Mouse (Mus musculus) adrenal gland (tissue): ENCODE measurements around the gene 9930104L06Rik.
"Not testable (repeated sequence)": the region's sequence is repeated elsewhere in the genome, so short reads cannot be mapped to it uniquely, and the experiment has no call there.

ENCODE experiments used
- intact Hi-C: fragments of 180-260 bp; cut with DNase I; formaldehyde crosslinking; loops from one replicate; pipeline ENCODE4 v1.15.1; 2025
- long read RNA-seq, 2 experiments: library from polyadenylated mRNA; unstranded; transcript quantifications; one replicate each; pipeline ENCODE4 v2.0.0; 2020; ENCODE audit warnings: borderline replicate concordance in 1 of 2; ENCODE audit not compliant: insufficient replicate concordance in 1 of 2

Gene 9930104L06Rik
- long read RNA-seq, experiment 1, partial matches to known transcripts: 0 of 2 reads
- long read RNA-seq, experiment 1, other reads (novel, unspliced or antisense): 2 of 2 reads
- long read RNA-seq, experiment 2, partial matches to known transcripts: 0 of 4 reads
- long read RNA-seq, experiment 2, other reads (novel, unspliced or antisense): 0 of 4 reads

DNA sequence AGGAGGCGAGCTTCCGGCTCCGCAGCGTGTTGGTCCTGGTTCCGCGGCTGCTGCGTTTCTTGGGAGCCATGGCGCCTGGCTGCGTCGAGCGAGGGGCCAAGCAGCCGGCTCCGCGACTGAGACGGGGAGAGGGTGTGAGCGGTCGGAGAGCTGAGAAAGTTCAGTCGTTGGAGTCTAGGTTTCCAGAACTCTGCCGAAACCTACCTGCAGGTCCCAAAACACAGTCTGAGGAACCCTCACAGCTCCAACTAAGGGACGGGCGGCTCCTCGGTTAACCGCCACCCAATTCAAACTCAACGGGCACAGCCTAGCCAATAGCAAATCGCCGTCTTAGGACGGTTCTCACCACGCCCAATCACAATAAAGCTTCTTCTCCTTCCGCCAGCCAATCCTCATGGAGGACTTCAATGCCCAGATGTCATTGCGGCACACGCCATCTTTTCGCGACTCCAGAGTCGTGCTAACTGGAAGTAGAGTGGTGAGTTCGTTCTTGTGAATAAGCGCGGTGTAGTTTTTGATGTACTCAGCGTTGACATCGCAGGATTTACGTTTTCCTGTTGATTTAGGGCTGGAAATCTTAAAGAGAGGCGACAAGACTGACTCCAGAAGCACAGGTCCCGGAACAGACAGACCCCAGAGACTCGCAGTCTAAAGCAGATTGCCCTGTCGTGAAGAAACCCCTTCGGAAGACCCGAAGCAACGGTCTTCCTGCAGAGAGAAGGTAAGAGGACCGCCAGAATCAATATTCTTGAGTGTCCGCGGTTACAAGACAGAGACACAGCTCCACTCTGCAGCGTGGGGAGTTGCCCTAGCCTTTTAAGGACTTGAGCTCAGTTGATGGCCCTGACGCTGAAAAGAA is at the start of gene 9930104L06Rik:
9930104L06Rik (plus strand) TSS at position 436 of the 859 bp plus-strand sequence.
- intact Hi-C loops: no loop called here

DNA sequence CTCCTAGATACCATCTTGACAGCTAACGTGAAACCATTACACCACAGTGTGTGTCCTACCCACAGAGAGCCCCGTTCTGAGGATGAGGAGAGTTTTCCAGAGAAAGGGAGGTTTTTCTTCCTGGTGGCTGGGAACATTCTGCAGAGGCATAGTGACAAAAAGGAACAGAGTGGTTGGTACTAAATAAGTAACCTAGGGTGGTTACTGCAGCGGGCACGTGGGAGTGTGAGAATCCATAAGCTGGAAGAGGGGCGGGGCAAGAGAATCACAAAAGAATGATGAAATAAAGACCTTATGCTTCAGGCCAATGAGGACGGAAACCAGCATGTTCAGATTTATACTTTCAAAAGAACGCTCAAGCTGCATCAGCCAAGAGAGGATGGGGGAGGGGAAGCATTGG is 48.1 kb upstream of the 9930104L06Rik start:
- intact Hi-C loops: no loop called here

DNA sequence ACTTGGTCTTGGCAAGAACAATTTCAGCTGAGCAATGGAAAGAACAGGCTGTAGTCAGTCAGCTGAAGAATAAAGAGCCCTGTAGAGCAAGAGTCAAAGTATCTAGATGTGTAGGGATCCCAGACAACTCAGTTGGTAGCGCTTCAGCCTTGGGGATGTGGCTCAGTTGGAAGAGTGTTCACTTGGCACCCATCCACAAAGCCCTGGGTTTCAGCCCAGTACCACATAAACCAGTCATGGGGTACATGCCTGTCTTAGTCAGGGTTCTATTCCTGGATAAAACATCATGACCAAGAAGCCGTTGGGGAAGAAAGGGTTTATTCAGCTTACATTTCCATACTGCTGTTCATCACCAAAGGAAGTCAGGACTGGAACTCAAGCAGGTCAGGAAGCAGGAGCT is 46.9 kb upstream of the 9930104L06Rik start:
- intact Hi-C loops: no loop called here

DNA sequence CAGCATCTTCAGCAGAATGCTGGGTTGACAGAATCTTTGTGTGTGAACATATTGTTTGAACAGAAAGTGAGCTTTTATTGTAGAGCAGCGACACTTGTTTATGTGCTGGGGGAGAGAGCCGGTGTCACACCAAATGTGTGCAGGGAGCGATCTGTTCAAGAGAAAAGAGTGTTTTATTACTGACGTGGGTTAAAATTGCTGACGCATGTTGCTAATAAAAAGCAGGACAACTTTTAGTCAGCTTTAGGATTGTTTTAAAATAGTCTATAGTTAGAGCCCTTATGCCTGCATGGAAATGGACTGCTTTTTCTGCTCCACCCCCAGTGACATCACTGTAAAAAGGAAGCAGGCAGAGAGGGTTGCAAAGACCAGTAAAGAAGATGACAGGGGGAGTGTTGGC is 46.0 kb upstream of the 9930104L06Rik start:
- intact Hi-C loops: no loop called here

DNA sequence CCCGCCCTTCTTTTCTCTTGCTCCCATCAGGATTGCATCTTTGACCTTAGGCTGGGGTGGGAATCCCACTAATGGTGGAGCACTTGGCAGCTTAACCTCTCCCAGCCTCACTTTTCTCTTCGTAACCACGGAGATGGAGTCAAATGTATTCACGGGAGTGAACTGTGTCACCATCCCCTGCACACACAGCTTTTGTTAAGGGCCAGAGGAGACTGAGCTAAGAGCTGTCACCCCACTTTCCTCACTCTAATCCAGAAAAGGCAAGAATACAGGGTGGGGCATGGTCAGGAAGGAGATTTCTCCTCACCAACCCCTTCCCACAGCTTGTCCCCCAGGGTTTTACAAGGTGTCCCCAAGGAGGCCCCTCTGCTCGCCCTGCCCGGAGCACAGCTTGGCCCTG is 43.1 kb upstream of the 9930104L06Rik start:
- intact Hi-C loops: no loop called here

DNA sequence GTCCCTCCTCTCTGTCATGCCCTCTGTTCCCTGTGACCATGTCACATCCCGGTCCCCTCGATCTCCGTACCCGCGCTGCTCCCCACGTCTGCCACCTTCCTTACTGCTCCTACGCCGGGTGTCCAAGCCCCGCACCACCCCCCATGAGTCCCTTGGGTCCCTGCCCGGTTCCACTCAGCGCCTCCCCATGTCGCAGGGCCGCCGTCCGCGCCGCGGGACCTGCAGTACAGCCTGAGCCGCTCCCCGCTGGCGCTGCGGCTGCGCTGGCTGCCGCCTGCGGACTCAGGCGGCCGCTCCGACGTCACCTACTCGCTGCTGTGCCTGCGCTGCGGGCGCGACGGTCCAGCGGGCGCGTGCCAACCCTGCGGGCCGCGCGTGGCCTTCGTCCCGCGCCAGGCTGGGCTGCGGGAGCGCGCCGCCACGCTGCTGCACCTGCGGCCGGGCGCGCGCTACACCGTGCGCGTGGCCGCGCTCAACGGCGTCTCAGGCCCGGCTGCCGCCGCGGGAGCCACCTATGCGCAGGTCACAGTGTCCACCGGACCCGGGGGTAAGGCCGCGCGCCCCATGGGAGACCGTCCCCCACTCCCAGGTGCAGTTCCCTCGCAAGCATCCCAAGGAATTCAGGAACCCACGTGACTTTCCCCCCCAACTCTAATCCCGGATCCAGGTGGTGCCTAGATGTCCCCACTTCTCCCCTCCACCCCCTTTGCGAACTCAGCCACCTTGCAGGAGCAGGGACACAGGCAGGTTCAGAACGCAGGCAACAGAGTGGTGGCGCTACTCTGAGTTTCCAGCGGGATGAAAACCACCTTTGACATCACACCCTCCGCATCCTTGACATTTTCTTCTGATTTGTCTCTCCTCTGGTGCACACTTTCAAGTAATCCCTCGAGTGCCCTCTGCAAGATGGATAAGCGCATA is 42.1 kb upstream of the 9930104L06Rik start:
- intact Hi-C loops: no loop called here

DNA sequence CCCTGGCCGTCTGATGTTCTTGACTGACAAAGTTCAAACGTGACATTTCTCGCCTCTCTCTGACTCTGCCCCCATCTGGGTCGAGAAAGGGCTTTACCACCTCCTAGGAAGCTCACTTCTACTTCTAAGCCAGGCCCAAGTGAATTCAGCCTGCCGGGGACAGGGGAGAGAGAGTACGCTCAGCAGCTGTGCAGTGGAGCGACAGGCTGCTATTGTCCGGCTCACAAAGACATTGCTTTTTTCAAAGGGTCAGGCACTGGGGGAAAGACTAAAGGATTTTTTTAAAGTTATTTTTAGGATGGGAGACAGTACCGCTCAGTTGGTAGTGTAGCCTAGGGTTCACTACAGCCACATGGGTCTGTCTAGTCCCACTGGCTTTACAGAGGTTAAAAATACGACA is 38.4 kb upstream of the 9930104L06Rik start:
- intact Hi-C loops: no loop called here

DNA sequence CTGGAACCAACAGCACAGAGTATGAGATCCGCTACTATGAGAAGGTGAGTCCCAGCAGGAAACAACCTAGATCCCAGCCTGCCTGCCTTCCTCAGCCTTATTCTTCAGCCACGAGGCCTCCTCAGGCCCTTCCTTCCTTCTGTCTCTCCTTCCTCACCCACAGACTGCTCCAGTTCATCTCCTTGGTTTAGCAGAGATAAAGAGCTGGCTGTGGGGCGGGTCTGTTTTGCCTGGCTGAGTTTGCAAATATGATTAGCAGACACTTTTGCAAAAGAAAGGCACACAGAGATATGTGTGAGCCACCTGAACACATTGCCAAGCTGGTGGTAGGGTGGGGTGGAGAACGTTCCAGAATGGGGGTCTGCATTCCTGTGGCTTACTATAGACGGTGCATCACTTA is 36.9 kb upstream of the 9930104L06Rik start:
- intact Hi-C loops: no loop called here

DNA sequence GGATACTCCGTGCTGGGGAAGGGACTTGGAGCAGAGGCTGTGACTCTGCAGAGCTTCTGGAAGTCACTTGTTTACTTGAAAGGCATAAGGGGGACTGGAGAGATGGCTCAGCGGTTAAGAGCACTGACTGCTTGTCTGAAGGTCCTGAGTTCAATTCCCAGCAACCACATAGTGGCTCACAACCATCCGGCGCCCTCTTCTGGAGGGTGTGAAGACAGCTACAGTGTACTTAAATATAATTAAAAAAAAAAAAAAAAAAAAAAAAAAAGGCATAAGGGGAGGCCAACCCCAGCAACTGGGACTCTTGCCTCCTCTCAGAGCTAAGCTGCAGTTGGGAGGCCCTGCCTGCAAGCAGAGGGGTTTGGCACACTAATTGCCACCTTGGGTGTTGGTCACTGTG is 31.4 kb upstream of the 9930104L06Rik start:
- intact Hi-C loops: no loop called here

DNA sequence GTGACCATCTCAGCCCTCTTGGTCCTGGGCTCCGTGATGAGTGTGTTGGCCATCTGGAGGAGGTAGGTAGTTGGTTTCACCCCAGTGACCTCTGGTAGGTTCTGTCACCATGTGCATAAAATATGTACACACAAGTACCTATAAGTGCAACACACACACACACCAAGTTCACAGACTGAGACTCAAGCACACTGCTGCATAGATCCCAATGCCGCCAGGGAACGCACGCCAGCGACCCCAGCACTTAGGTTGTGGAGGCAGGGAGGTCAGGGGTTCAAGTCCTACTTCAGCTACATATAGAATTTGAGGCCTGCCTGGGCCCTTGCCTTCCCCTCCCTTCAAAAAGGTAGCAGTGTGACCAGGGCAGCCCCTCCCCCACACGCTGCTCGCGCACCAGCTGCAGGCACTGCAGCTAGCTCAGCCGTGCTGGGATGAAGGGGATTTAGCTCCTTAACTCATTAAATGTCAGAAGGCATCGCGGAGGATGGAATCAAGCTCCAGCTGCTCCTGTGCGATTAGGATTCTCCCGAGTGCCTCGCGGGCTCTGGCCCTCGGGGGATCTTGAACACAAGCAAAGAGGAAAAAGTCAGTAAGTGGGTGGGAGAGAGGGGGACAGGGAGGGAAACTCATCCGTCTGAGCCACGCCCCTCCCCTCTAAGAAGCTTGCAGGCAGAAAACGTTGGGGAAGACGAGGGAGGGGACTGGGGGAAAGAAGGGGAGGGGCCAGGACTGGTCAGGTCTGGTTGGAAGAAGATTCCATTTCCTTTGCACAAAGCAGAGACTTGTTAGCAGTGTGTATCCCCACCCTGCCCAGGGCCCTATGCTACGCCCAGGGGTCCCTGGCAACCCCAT is 30.7 kb upstream of the 9930104L06Rik start:
- intact Hi-C loops: no loop called here

DNA sequence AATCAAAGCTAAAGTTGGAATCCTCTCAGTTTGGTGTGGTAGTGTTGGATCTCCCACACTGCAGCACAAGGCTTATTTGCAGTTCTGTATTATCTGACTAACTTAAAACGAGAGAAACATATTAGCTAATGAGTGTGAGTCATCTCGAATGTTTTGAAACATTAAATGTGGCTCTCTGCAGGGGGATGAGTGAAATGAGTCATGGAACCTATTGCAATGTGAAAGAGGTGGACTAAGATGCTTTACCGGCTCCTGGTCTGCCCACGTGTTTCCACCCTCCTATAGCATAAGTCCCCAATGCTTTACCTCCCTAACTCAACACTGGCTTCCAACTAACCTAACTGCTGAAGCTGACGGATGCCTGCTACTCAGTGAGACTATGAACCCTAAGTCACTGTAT is 8.7 kb upstream of the 9930104L06Rik start:
- intact Hi-C loops: no loop called here

DNA sequence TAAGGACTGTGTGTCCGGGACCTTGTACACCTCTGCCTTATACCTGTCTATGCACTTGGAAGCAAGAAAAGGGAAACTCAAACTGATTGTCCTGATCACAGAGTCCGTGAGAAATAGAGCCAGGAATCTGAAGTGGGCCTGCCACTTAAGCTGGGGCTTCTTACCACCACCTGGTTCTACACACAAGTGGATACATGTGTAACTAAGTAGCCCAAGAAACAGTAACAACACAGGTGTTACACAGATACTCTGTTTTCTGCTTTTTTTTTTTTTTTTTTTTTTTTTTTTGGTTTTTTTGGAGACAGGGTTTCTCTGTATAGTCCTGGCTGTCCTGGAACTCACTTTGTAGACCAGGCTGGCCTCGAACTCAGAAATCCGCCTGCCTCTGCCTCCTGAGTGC is 2.4 kb downstream of the 9930104L06Rik start, which contains the start of gene Cdca8:
Cdca8 (minus strand) TSS at position 101 of the 400 bp plus-strand sequence.
- intact Hi-C loops: not testable (repeated sequence)

DNA sequence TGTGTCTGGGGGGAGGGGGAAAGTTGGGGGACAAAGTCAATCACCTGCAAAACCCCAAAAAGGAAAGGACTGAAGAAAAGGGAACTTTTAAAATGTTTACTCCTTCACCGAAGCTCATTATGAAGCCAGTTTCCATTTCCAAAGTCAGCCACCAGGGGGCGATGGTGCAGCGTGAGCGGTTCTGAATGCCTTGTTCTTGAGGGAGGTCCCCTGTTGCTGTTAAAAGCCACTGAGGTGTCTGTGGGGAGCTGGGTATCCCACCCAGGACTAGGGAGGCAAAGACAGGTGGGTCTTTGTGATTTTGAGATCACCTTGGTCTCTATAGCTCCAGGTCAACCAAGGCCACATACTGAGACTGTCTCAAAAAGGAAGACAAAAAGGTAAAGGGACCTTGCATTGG is 6.2 kb downstream of the 9930104L06Rik start:
- intact Hi-C loops: loop anchor here (1.0 to 5.0 kb wide), 2 partner anchors 115 to 159 kb away; no protein-coding TSS in a partner anchor

DNA sequence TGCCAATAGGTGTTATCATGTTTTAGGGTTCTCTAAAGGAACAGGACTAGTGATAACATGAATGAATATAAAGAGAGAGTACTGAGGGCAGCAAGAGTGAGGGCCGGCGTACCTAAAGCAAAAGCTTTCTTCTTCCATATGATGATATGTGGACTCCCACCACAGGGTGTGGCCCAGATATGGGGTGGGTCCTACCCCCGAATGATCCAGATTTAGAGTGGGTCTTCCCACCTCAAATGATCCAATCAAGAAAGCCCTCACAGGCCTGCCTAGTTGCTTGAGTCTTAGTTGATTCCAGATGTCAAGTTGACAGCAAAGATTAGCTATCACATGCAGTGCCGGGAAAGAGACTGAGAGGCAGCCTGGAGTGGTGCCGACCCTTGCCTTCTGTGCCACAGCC is 6.9 kb downstream of the 9930104L06Rik start:
- intact Hi-C loops: loop anchor here (1.0 to 5.0 kb wide), 2 partner anchors 115 to 159 kb away; no protein-coding TSS in a partner anchor

DNA sequence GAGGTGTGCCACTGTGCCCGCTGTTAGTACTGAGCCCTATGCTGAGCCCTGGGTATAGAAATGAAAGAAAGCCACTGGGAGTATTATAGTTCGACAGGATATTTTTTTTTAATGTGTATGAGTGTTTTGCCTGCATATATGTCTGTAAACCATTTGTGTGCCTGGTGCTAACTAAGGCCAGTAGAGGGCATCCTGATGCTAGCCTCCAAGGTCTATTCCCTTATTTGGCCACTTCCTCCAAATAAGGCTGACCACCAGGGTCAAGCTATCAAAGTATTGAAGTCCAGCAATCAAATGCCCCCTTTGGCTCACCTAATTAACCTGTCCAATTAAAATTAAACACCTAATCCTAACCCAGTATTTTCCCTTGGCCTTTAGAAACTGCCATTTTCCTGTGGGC is 8.1 kb downstream of the 9930104L06Rik start:
- intact Hi-C loops: loop anchor here (5.0 kb wide), 1 partner anchor 157 kb away; no protein-coding TSS in a partner anchor

DNA sequence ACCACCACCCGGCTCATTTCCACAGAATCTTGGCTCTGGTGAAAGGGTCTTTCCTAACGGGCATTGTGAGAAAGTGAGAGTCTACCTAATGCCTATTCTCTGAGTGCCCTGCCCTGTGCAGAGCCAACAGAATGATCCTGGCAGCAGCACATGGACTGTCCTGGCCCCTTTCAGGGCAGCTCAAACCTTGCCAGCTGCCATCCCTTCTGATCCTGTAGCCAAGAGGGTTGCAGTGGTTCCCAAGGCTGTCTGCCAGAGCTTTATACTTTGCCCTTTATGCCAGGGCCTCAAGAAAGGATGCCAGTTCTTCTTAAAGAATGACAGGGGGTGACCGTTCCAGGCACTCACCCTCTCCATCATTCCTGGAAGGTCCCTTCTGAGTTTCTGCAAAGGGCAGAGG is 12.6 kb downstream of the 9930104L06Rik start:
- intact Hi-C loops: no loop called here

DNA sequence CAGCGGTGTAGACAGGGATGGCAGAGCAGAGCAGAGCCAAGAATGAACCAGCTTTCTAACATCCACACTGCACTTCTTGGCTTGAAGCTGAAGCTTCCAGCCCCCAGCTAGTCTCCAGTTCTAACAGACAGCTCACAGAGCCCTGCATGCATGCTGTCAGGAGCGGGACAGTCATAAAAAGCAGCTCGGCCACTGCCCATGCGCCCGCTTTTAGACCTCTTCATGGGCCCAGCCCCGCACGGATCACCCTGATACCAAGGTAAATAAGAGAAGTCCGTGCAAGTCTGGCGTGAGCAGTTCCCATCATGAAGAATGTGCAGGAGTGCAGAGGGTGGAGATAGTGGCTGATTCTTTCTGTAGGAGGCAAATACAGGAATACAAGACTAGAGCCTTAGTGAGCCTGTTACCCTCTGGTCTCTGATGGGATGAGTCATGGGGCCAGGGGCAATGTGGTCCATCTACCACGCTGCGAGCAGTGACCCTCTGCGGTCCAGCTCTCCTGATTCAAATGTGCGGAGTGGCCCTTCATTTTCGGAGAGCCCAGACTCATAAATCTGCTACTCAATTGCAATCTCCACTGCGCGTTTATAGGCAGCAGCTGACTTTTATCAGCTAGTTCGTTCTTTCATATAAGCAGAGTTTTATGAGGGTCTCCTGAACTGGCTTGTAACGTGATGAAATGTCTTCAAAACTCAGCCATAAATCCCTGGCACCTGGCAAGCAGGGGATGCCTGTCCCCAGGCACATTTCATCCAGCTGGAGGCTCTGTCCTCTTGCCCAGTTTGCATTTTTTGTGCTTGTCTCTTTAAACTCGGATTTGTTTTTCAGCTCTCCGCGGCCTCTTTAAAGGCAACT is 13.6 kb downstream of the 9930104L06Rik start:
- intact Hi-C loops: no loop called here

DNA sequence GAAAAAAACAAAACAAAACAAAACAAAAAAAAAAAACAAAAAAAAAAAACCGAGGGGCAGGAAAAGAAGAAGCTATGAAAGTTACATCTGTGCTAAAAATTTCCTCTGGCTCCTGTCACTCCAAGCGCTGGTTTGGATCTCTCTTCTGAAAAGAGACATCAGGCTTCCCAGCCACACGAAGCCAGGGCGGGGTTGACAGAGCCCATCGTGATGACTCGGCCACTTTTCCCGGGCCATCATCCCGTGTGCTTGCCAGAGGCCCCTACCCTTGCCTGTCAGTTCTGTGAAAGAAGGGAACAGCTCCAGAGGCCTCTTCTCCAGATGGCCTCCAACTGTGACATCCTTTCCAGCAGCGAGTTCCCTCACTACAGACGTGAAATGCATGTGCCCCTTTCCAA is 14.2 kb downstream of the 9930104L06Rik start:
- intact Hi-C loops: no loop called here

DNA sequence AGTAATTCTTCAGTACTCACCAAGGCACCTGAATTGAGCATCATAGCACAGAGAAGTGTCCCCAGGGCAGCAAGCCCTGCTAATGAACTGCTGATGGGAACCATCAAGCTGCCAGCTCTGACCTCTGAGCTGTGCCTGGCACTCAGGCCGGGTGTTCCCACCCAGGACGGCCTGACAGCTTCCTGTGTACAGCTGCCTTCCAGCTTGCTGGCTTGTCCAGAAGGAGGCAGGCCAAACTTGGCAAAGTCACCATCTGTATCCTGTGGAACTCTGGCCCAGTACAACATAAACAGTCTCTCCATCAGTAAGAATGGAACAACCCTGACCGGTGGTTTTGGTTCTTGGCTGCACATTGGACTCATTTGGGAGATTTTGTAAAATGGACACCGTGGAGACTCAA is 16.7 kb downstream of the 9930104L06Rik start:
- intact Hi-C loops: no loop called here

DNA sequence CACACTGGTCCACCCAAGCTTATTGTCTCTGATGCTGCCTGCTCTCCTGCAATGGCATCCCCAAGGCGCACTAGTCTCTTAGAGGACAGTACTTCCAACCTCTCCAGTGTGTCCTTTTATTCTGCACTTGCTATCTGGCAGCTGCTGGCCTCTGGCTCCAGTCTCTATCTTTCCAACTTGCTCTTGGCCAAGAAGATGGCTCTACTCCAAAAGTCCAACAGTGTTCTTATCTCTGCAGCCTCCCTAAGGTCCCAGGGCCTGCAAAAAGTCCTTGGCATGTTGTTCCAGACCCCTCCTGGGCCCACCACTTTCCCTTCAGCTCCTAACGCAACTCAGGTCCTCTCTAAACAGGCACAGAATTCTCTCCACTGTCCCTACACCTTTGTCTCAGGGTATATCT is 20.4 kb downstream of the 9930104L06Rik start:
- intact Hi-C loops: no loop called here
